Mouse (Mus musculus): Measurements from ENCODE around the gene Mtmr10. TPM values are rescaled to one million over a fixed set of nuclear protein-coding genes. Genes with fewer than 3 reads are reported as not detected.

Mtmr10 gene
- total RNA-seq, 1 experiment, result 9.7 TPM

DNA sequence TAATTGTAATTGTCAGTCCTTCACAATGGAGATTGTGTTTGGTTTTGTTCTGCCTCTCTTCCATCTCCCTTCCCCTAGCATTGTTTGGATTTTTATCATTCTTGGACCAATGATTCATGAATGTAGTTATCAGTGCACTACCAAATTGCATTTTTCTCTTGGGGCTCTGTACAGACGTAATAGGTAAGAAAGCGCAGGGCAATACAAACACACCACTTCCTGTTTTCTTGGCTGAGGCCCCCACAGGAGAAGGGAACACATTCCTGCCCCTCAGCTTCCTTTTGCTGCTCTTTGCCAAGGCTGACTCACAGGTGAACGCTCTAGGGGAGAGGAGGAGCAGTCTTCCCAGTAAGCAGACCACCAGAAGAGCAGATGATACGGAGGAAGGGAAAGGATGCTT lies 37.7 kb upstream of the Mtmr10 start:
- H3K9ac ChIP-seq (ENCODE audit: insufficient read depth, low read depth, low read length, poor library complexity, severe bottlenecking), result no peak overlapping the region
- no peak overlapping the region for H3K4me3 ChIP-seq (ENCODE audit: insufficient read depth in 1 of 2, low read depth in 1 of 2, low read length in 2 of 2, poor library complexity in 1 of 2, severe bottlenecking in 1 of 2)
- H3K36me3 ChIP-seq (ENCODE audit: control insufficient read depth, insufficient read depth, low read length, poor library complexity, severe bottlenecking), result no peaks in the 10 kb centered on the region
- H3K4me1 ChIP-seq (ENCODE audit: control insufficient read depth in 2 of 2, insufficient read depth in 2 of 2, low read length in 2 of 2, poor library complexity in 1 of 2), result no peaks in the 10 kb centered on the region
- TF ChIP-seq ZC3H11A (IDR thresholded peaks at IDR 0.05; ENCODE audit: borderline replicate concordance, low read depth, low read length) (no peak), HCFC1 (IDR thresholded peaks at IDR 0.05; ENCODE audit: borderline replicate concordance, insufficient read depth, low read length) (no peak), CHD2 (IDR thresholded peaks at IDR 0.05; ENCODE audit: low read depth, low read length) (no peak), MAFK (IDR thresholded peaks at IDR 0.05; ENCODE audit: insufficient read depth, low read depth, low read length) (no peak), ZNF384 (IDR thresholded peaks at IDR 0.05; ENCODE audit: low read depth, low read length) (no peak)
- H3K9me3 ChIP-seq (ENCODE audit: control insufficient read depth, insufficient read depth, low read depth, low read length), result no peaks in the 10 kb centered on the region
- DNase-seq (ENCODE audit: low read depth, low spot score), result no peak
- no peak overlapping the region for H3K27ac ChIP-seq (ENCODE audit: insufficient read depth, low read depth, low read length, poor library complexity, severe bottlenecking)
- in situ Hi-C loops (cut with MboI; ENCODE audit: low sequenced_read_pairs in 2 of 2, unreplicated experiment in 2 of 2), result no loop called here

- H3K9me3 ChIP-seq (ENCODE audit: control insufficient read depth, insufficient read depth, low read depth, low read length), result no peaks in the 10 kb centered on the region
- TF ChIP-seq HCFC1 (IDR thresholded peaks at IDR 0.05; ENCODE audit: borderline replicate concordance, insufficient read depth, low read length) (no peak), ZNF384 (IDR thresholded peaks at IDR 0.05; ENCODE audit: low read depth, low read length) (no peak), ZC3H11A (IDR thresholded peaks at IDR 0.05; ENCODE audit: borderline replicate concordance, low read depth, low read length) (no peak), MAFK (IDR thresholded peaks at IDR 0.05; ENCODE audit: insufficient read depth, low read depth, low read length) (no peak), CHD2 (IDR thresholded peaks at IDR 0.05; ENCODE audit: low read depth, low read length) (no peak)
- no peak overlapping the region for H3K27ac ChIP-seq (ENCODE audit: insufficient read depth, low read depth, low read length, poor library complexity, severe bottlenecking)
- in situ Hi-C loops (cut with MboI; ENCODE audit: low sequenced_read_pairs in 2 of 2, unreplicated experiment in 2 of 2), result no loop called here
- DNase-seq (ENCODE audit: low read depth, low spot score), result no peak
- no peaks in the 10 kb centered on the region for H3K4me1 ChIP-seq (ENCODE audit: control insufficient read depth in 2 of 2, insufficient read depth in 2 of 2, low read length in 2 of 2, poor library complexity in 1 of 2)
- H3K4me3 ChIP-seq (ENCODE audit: insufficient read depth in 1 of 2, low read depth in 1 of 2, low read length in 2 of 2, poor library complexity in 1 of 2, severe bottlenecking in 1 of 2), result no peak overlapping the region
- no peaks in the 10 kb centered on the region for H3K36me3 ChIP-seq (ENCODE audit: control insufficient read depth, insufficient read depth, low read length, poor library complexity, severe bottlenecking)
- no peak overlapping the region for H3K9ac ChIP-seq (ENCODE audit: insufficient read depth, low read depth, low read length, poor library complexity, severe bottlenecking)
Observed at GRCm38 (mm10) chr7:64250417-64250816, 37.0 kb upstream of the Mtmr10 start.

DNA sequence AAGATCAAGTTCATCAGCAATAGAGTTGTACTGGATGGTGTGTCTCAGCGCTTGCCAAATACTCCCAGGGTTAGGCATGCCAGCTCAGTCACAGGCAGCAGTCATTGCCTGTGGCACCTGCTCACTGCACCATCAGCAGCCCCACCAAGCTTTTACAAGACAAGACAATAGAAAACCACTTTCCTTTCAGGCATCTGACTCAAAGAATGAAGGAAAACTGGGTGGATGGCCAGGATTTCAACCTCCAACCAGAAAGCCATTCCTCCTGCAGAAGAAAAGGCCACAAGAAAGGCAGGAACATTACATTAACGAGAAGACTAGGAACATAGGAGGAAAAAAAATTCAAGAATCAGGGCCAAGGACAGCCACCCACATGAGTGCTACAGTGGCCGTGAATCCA lies 33.7 kb upstream of the Mtmr10 start:
- TF ChIP-seq ZC3H11A (IDR thresholded peaks at IDR 0.05; ENCODE audit: borderline replicate concordance, low read depth, low read length), result no peak
- TF ChIP-seq ZNF384 (IDR thresholded peaks at IDR 0.05; ENCODE audit: low read depth, low read length), result no peak
- TF ChIP-seq MAFK (IDR thresholded peaks at IDR 0.05; ENCODE audit: insufficient read depth, low read depth, low read length), result no peak
- no peak for TF ChIP-seq CHD2 (IDR thresholded peaks at IDR 0.05; ENCODE audit: low read depth, low read length)
- TF ChIP-seq HCFC1 (IDR thresholded peaks at IDR 0.05; ENCODE audit: borderline replicate concordance, insufficient read depth, low read length), result no peak
- DNase-seq (ENCODE audit: low read depth, low spot score), result no peak
- H3K9ac ChIP-seq (ENCODE audit: insufficient read depth, low read depth, low read length, poor library complexity, severe bottlenecking), result no peak overlapping the region
- in situ Hi-C loops (cut with MboI; ENCODE audit: low sequenced_read_pairs in 2 of 2, unreplicated experiment in 2 of 2), result no loop called here
- no peaks in the 10 kb centered on the region for H3K36me3 ChIP-seq (ENCODE audit: control insufficient read depth, insufficient read depth, low read length, poor library complexity, severe bottlenecking)
- no peak overlapping the region for H3K4me3 ChIP-seq (ENCODE audit: insufficient read depth in 1 of 2, low read depth in 1 of 2, low read length in 2 of 2, poor library complexity in 1 of 2, severe bottlenecking in 1 of 2)
- no peak overlapping the region for H3K27ac ChIP-seq (ENCODE audit: insufficient read depth, low read depth, low read length, poor library complexity, severe bottlenecking)
- no peaks in the 10 kb centered on the region for H3K4me1 ChIP-seq (ENCODE audit: control insufficient read depth in 2 of 2, insufficient read depth in 2 of 2, low read length in 2 of 2, poor library complexity in 1 of 2)
- H3K9me3 ChIP-seq (ENCODE audit: control insufficient read depth, insufficient read depth, low read depth, low read length), result no peaks in the 10 kb centered on the region

- in situ Hi-C loops (cut with MboI; ENCODE audit: low sequenced_read_pairs in 2 of 2, unreplicated experiment in 2 of 2), result no loop called here
- DNase-seq (ENCODE audit: low read depth, low spot score), result no peak
- TF ChIP-seq ZNF384 (IDR thresholded peaks at IDR 0.05; ENCODE audit: low read depth, low read length) (no peak), MAFK (IDR thresholded peaks at IDR 0.05; ENCODE audit: insufficient read depth, low read depth, low read length) (no peak), ZC3H11A (IDR thresholded peaks at IDR 0.05; ENCODE audit: borderline replicate concordance, low read depth, low read length) (no peak), HCFC1 (IDR thresholded peaks at IDR 0.05; ENCODE audit: borderline replicate concordance, insufficient read depth, low read length) (no peak), CHD2 (IDR thresholded peaks at IDR 0.05; ENCODE audit: low read depth, low read length) (no peak)
- Histone ChIP-seq H3K9me3 (ENCODE audit: control insufficient read depth, insufficient read depth, low read depth, low read length) (no peaks in the 10 kb centered on the region), H3K36me3 (ENCODE audit: control insufficient read depth, insufficient read depth, low read length, poor library complexity, severe bottlenecking) (no peaks in the 10 kb centered on the region), H3K27ac (ENCODE audit: insufficient read depth, low read depth, low read length, poor library complexity, severe bottlenecking) (no peak overlapping the region), H3K4me3 (ENCODE audit: insufficient read depth in 1 of 2, low read depth in 1 of 2, low read length in 2 of 2, poor library complexity in 1 of 2, severe bottlenecking in 1 of 2) (no peak overlapping the region), H3K4me1 (ENCODE audit: control insufficient read depth in 2 of 2, insufficient read depth in 2 of 2, low read length in 2 of 2, poor library complexity in 1 of 2) (no peaks in the 10 kb centered on the region), H3K9ac (ENCODE audit: insufficient read depth, low read depth, low read length, poor library complexity, severe bottlenecking) (no peak overlapping the region)
Observed at GRCm38 (mm10) chr7:64265502-64266279, 21.8 kb upstream of the Mtmr10 start.

Measured in ES-E14 (cell line).